Mouse (Mus musculus) midbrain, postnatal 0 days (tissue): ENCODE results near the gene Uggt1. TPM values are rescaled to one million over a fixed set of nuclear protein-coding genes. Genes with fewer than 3 reads are reported as not detected.

Source experiments
- ATAC-seq: fragments of 200-750 bp; cut with Nextera tagmentation; 2 replicates; pipeline ENCODE4 v1.8.0; 2017; ENCODE audit warnings: moderate number of reproducible peaks, mild to moderate bottlenecking, moderate TSS enrichment, moderate library complexity; ENCODE audit not compliant: low FRiP score
- DNase-seq: peaks from one replicate; pipeline ENCODE4 v3.0.0-alpha.2; 2015; ENCODE audit warnings: low spot score
- H3K27ac ChIP-seq: fragments of 300-500 bp; sonication (generic); 2 replicates; pipeline ENCODE4 v1.5.1; 2014; ENCODE audit warnings: low read depth, mild to moderate bottlenecking, low read length, mixed read lengths
- H3K27me3 ChIP-seq: fragments of 300-500 bp; sonication (generic); 2 replicates; pipeline ENCODE4 v1.6.1; 2014; ENCODE audit warnings: low read length, control low read depth, mixed read lengths; ENCODE audit not compliant: insufficient read depth
- H3K36me3 ChIP-seq: fragments of 300-500 bp; sonication (generic); 2 replicates; pipeline ENCODE4 v1.6.1; 2014; ENCODE audit warnings: low read length, control low read depth, mixed read lengths; ENCODE audit not compliant: insufficient read depth
- H3K4me1 ChIP-seq: fragments of 300-500 bp; sonication (generic); 2 replicates; pipeline ENCODE4 v1.6.1; 2014; ENCODE audit warnings: mild to moderate bottlenecking, control low read depth, antibody characterized with exemption, low read length, mixed read lengths; ENCODE audit not compliant: insufficient read depth
- H3K4me2 ChIP-seq: fragments of 300-500 bp; sonication (generic); 2 replicates; pipeline ENCODE4 v1.6.1; 2014; ENCODE audit warnings: low read depth, mild to moderate bottlenecking, low read length, mixed read lengths; ENCODE audit not compliant: poor library complexity, severe bottlenecking
- H3K4me3 ChIP-seq: fragments of 300-500 bp; sonication (generic); 2 replicates; pipeline ENCODE4 v1.5.1; 2014; ENCODE audit warnings: low read depth, mild to moderate bottlenecking, low read length, moderate library complexity
- H3K9ac ChIP-seq: fragments of 300-500 bp; sonication (generic); replicated peaks from 2 replicates; pipeline ENCODE4 v1.6.1; 2014; ENCODE audit warnings: mild to moderate bottlenecking, low read length, moderate library complexity, mixed read lengths; ENCODE audit not compliant: poor library complexity, severe bottlenecking
- H3K9me3 ChIP-seq: fragments of 300-500 bp; sonication (generic); 2 replicates; pipeline ENCODE4 v1.6.1; 2016; ENCODE audit warnings: low read length, control low read depth
- CTCF ChIP-seq: IDR thresholded peaks from 2 replicates; pipeline ENCODE4 v1.5.1; 2016; ENCODE audit warnings: antibody characterized with exemption, mild to moderate bottlenecking
- WGBS: fragments of 180-500 bp; shearing (Covaris S2); extraction: QIAGEN DNeasy Blood & Tissue Kit; methylation state at CpG from one replicate; pipeline ENCODE4 v1.1.7; 2014; 5-methylcytosine and 5-hydroxymethylcytosine counted together
- polyA plus RNA-seq: library from polyadenylated mRNA; unstranded; fragments of >200 nt; fragmentation: Nextera tagmentation; extraction: Ambion mirVana; gene quantifications from 2 replicates; pipeline ENCODE4 v1.2.1, GENCODE M21; 2015
- total RNA-seq: library from RNA; depleted of rRNA; stranded (reverse); fragments of >200 nt; gene quantifications from 2 replicates; pipeline ENCODE4 v1.2.3, GENCODE M21; 2014

Uggt1 gene
- total and polyA plus RNA-seq, 2 experiments from 2014 or later: 23.8 to 50.6 TPM

GRCm38 (mm10) chr1:36275635-36276389, 31.3 kb upstream of the Uggt1 start:
- H3K9ac ChIP-seq: no peak overlapping the region
- no peaks in the 10 kb centered on the region for H3K4me1 ChIP-seq
- no peaks in the 10 kb centered on the region for H3K36me3 ChIP-seq
- H3K27me3 ChIP-seq: no peaks in the 10 kb centered on the region
- no peak overlapping the region for H3K27ac ChIP-seq
- H3K4me2 ChIP-seq: no peak overlapping the region
- ATAC-seq (no peak), DNase-seq (no peak)
- WGBS: 66% methylated on average over 13 of the region's 13 CpGs
- TF ChIP-seq CTCF: no peak
- H3K4me3 ChIP-seq: no peak overlapping the region
- H3K9me3 ChIP-seq: no peaks in the 10 kb centered on the region

- H3K9me3 ChIP-seq: no peaks in the 10 kb centered on the region
- ATAC-seq: no peak
- H3K27me3 ChIP-seq: no peaks in the 10 kb centered on the region
- DNase-seq: no peak
- H3K36me3 ChIP-seq: no peaks in the 10 kb centered on the region
- no peak for TF ChIP-seq CTCF
- H3K4me1 ChIP-seq: no peaks in the 10 kb centered on the region
- WGBS: 92% methylated on average over 5 of the region's 5 CpGs
- H3K27ac ChIP-seq: no peak within 1 kb of the TSS
- H3K9ac ChIP-seq: no peak within 1 kb of the TSS
- no peak within 1 kb of the TSS for H3K4me3 ChIP-seq
- H3K4me2 ChIP-seq: no peak within 1 kb of the TSS
Observed at GRCm38 (mm10) chr1:36274455-36274854, 29.9 kb upstream of the Uggt1 start, which contains the start of gene Neurl3. Neurl3 (minus strand) TSS chr1:36274679.

- H3K36me3 ChIP-seq: no peaks in the 10 kb centered on the region
- TF ChIP-seq CTCF: no peak
Observed at GRCm38 (mm10) chr1:36273288-36273687, 28.8 kb upstream of the Uggt1 start.

GRCm38 (mm10) chr1:36272546-36272945, 28.0 kb upstream of the Uggt1 start:
- no peaks in the 10 kb centered on the region for H3K9me3 ChIP-seq
- H3K4me3 ChIP-seq: no peak overlapping the region
- TF ChIP-seq CTCF: no peak
- no peaks in the 10 kb centered on the region for H3K36me3 ChIP-seq
- ATAC-seq: no peak
- H3K27me3 ChIP-seq: no peaks in the 10 kb centered on the region
- H3K4me1 ChIP-seq: no peaks in the 10 kb centered on the region
- H3K27ac ChIP-seq: no peak overlapping the region
- H3K4me2 ChIP-seq: no peak overlapping the region
- whole genome bisulfite sequencing: 82% methylated on average over 5 of the region's 5 CpGs
- no peak for DNase-seq
- H3K9ac ChIP-seq: no peak overlapping the region

More at GRCm38 (mm10) chr1:36273288-36273687, 28.8 kb upstream of the Uggt1 start:
- Histone ChIP-seq H3K4me3 (no peak overlapping the region), H3K9ac (no peak overlapping the region), H3K4me1 (no peaks in the 10 kb centered on the region), H3K27ac (no peak overlapping the region), H3K9me3 (no peaks in the 10 kb centered on the region), H3K4me2 (no peak overlapping the region), H3K27me3 (no peaks in the 10 kb centered on the region)
- ATAC-seq: no peak
- 43% methylated on average over 9 of the region's 9 CpGs for WGBS
- no peak for DNase-seq

- H3K27ac ChIP-seq: no peak overlapping the region
- DNase-seq (no peak), ATAC-seq (no peak)
- TF ChIP-seq CTCF: no peak
- H3K9me3 ChIP-seq: no peaks in the 10 kb centered on the region
- no peaks in the 10 kb centered on the region for H3K36me3 ChIP-seq
- H3K27me3 ChIP-seq: no peaks in the 10 kb centered on the region
- no peak overlapping the region for H3K4me2 ChIP-seq
- H3K9ac ChIP-seq: no peak overlapping the region
- H3K4me3 ChIP-seq: no peak overlapping the region
- 79% methylated on average over 8 of the region's 8 CpGs for WGBS
- no peaks in the 10 kb centered on the region for H3K4me1 ChIP-seq
Observed at GRCm38 (mm10) chr1:36271516-36272230, 27.2 kb upstream of the Uggt1 start.

- Histone ChIP-seq H3K4me1 (no peaks in the 10 kb centered on the region), H3K27ac (no peak overlapping the region), H3K4me3 (no peak overlapping the region), H3K27me3 (no peaks in the 10 kb centered on the region), H3K9ac (no peak overlapping the region), H3K4me2 (no peak overlapping the region), H3K9me3 (no peaks in the 10 kb centered on the region), H3K36me3 (no peaks in the 10 kb centered on the region)
- DNase-seq (peak; percentile 13), ATAC-seq (no peak)
- WGBS: 60% methylated on average over 3 of the region's 3 CpGs
- TF ChIP-seq CTCF: no peak
Observed at GRCm38 (mm10) chr1:36270666-36271065, 26.1 kb upstream of the Uggt1 start.
